Mouse (Mus musculus) erythroblast, embryonic 14.5 days (primary cell): ENCODE results near the gene Lrrtm4.

Experiments
- GATA1 ChIP-seq: IDR thresholded peaks from 2 replicates; pipeline ENCODE4 v1.6.1; 2012; ENCODE audit warnings: low read length, inconsistent platforms, mixed read lengths
- TAL1 ChIP-seq: IDR thresholded peaks from 3 replicates; pipeline ENCODE4 v1.6.1; 2012; ENCODE audit warnings: low read length, inconsistent platforms, mixed read lengths

- TF ChIP-seq GATA1: no peak
- TF ChIP-seq TAL1: no peak
Observed at GRCm38 (mm10) chr6:80750769-80751168, 732.1 kb downstream of the Lrrtm4 start.
